Mouse (Mus musculus) R1 (cell line): Measurements from ENCODE around the gene Draxin.

ENCODE experiments used
- DNase-seq: peaks from one replicate; pipeline ENCODE4 v3.0.0-alpha.2; 2018; ENCODE audit warnings: low read depth, low spot score

Draxin gene

DNA sequence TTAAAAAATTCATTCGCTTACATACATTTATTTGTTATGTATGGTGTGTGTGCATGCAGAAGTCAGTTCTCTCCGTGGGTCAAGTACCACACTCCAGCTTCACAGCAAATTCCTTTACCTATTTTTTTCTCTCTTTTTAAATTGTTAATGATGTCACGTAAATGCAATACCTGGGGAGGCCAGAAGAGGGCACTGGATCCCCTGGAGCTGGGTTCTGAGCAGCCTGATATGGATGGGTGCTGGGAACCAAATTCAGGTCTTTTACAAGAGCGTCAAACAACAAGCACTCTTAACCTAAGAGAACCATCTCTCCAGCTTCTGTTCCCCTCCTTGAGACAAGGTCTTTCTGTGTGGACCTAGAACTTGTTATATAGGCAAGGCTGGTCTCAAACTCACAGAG, 13.8 kb downstream of the Draxin start:
- DNase-seq, result peak; percentile 84

DNA sequence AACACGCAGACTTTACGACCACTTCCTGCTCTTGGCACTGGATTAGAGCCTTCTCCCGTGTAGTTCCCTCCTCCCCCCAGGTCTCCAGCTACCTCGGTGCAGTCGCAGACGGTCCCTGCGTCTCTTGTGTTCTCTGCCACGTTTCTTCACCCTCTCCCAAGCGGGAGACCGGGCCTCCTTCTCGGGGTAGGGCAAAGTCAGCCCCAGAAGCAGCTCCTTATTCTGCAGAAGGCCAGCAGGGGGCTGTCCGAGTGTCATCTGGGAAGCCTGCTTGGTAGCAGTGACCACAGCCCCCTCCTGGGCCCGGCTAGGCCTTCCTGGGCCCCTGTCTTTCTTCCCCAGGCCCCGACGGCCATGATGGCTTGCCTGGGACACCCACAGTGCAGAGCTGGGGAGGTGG, 15.0 kb downstream of the Draxin start:
- peak; percentile 37 for DNase-seq

DNA sequence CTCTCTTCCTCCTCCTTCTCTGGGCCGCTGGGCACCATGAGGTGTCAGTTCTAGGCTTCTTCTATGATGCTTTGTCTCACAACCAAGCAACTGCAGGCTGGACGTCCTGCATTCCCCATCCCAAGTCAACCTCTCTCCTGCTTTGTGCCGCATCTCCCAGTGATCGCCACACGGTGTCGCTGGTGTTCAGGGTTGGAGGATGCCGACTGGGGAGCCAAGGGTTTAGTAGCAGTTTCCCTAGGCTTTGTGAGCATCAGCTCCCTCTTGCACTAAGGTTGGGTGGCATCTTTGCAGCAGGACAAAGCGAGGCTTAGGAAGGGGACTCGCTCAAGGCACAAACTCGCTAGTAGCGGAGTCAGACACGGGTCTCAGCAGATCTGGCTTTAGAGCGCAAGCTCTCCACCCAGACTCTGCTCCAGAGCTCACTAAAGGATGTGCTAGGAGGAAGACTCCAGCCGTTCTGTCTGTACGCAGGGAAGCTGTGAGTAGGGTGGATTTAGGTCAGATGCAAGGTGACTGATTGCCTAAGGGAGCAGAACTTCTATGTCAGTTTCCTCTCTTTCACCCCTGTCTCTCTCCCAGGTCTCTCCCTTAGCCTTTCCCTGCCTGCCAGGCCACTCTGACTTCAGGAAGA, 15.6 kb downstream of the Draxin start:
- peak; percentile 85 for DNase-seq

- DNase-seq, result no peak
Observed at GRCm38 (mm10) chr4:148112519-148112918, 18.0 kb downstream of the Draxin start.

- DNase-seq, result no peak
Observed at GRCm38 (mm10) chr4:148109215-148109614, 21.3 kb downstream of the Draxin start.

DNA sequence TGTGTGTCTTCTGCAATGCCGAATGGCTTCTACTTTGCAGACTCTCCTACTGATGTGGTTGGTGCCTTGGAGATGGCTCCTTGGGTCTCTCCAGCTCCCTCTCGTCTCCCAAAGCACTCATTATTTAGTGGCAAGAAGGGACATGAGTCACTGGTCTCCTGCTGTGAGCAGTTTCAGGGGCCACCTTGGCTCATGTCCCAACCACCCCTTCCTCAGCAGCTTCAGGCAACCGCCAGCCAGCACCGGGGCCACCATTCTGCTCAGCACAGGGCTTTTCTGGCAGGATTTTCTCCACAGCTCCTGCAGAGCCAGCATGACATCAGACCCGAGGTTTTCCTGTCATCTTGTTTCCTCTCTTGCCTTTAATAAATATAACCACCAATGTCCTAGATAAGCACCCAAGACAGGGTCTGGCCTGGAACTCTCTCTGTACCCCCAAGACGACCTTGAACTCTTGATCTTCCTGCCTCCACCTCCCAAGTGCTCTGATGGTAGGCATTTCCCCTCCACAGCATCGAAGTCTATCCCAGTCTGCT, 21.9 kb downstream of the Draxin start:
- DNase-seq, result no peak

- DNase-seq, result peak; percentile 20
Observed at GRCm38 (mm10) chr4:148107621-148108291, 22.7 kb downstream of the Draxin start.

GRCm38 (mm10) chr4:148104146-148104545, 26.4 kb downstream of the Draxin start:
- no peak for DNase-seq

DNA sequence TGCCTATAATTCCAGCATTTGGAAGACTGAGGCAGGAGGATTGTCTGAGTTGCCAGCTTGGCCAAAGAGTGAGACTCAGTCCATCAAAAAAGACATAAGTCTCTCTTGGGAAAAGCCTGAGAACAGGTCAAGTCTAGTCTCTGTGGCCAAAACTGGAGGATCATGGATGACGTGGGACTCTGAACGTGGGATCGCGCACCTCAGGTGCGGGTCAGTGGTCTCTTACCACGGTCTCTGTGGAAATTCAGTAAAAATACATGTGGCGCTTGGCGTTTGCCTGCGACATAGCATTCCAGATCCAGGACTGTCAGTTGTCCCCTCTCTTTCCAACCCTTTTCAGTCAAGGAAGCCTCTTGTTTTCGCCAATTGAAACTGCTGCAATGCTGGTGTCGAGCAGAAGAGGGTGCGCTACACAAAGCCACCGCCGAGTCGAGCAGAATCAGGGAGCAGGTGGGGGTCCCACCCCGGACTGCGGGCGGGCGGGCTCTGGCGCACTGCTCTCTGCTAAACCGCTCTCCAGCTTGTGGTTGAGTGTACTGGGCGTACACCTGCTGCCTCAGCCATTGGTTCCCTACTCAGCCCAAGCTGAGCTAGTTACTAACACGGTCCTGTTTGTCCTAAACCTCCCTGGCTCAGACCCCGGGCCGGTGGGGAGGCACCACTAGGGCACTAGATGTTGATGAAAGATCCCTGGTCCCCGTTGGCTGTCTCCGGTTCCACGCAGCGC, 28.5 kb downstream of the Draxin start:
- peak; percentile 87 for DNase-seq

- DNase-seq, result no peak
Observed at GRCm38 (mm10) chr4:148098666-148099065, 31.8 kb downstream of the Draxin start.

- DNase-seq, result no peak
Observed at GRCm38 (mm10) chr4:148097936-148098335, 32.6 kb downstream of the Draxin start.

GRCm38 (mm10) chr4:148095081-148095480, 35.4 kb downstream of the Draxin start:
- peak; percentile 78 for DNase-seq

GRCm38 (mm10) chr4:148094161-148094560, 36.3 kb downstream of the Draxin start:
- peak; percentile 81 for DNase-seq

GRCm38 (mm10) chr4:148092551-148093271, 37.8 kb downstream of the Draxin start:
- DNase-seq, result peak; percentile 61

GRCm38 (mm10) chr4:148091181-148091580, 39.3 kb downstream of the Draxin start:
- DNase-seq, result peak; percentile 88

- peak; percentile 86 for DNase-seq
Observed at GRCm38 (mm10) chr4:148089166-148089565, 41.3 kb downstream of the Draxin start.

GRCm38 (mm10) chr4:148087907-148088527, 42.5 kb downstream of the Draxin start, which contains the start of gene Agtrap:
TSS of gene Agtrap (minus strand) at chr4:148088031.
- peak; percentile 94 for DNase-seq

DNA sequence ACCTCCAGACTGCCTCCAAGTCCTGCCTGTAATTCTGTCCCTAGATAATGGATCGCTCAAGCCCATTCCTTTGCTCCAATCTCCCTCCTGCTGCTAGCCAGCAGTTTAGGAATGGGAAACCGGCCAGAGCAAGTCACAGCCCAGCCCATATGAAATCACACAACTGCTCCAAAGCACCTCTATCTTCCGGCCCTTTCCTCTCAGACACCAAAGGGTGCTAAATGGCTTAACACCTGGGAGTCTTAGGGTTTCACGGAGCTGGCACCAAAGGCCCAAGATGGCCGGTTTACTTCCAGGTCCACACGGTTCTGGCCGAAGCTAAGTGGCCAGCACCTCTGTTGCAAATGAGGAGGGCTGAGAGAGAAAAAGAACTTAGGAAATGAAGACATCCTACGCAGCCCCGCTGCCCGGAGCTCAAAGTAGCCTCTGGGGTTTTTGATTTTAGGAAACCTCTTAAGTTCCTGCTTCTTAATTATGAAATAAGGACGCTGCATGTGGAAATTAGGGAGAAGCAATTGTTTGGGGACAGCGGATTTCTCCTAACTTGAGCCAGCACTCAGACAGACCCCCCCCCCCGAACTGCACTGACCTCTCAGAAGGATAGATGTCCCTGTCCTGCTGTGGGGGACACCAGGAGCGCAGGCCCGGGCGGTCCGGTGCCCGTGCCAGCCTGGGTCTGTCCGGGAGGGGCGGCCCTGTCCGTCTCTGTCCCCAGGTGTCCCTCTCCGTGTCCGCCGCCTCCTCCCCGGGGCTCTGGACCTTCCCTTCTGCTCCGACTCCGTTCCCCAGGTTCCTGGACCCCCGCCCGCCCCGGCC, 43.2 kb downstream of the Draxin start:
- DNase-seq, result peak; percentile 93

GRCm38 (mm10) chr4:148085907-148086305, 44.6 kb downstream of the Draxin start:
- DNase-seq, result no peak
